Comparison of ENCODE assay signal across 8 mouse cellular contexts in the genomic region with DNA sequence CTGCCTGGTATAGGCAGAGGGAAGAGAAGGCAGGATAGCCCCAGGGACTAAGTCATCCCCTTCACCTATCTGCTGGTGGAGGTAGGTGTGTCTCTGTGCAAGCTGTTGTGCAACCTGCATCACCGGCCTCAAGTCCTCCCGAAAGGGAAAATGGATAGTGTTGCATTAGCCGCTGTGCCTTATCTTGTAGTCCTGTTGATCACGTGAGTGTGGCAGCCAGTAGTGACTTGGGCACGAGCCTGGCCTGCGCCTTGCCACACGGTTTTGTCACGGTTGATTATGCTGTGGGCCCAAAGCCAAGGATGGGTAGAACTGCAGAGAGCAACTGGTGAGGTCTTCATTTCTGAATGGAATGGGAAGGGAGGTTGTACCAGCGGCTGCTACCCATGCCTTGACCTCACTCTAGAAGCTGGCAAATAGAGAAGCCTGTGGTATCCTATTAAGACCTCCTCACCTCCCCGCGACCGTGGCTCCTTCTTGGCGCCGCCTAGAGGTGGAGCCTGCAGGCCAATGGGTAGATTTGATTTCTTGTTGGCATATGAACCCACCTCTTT. TPM values are rescaled to one million over a fixed set of nuclear protein-coding genes. Genes with fewer than 3 reads are reported as not detected.
DNase-seq lines count a peak whose midpoint lies in the region; ATAC-seq and TF ChIP-seq lines count a peak whose summit lies in the region.

No protein-coding gene starts in this region.

- no peak for TF ChIP-seq EP300 in liver, embryonic 14.5 days (IDR thresholded peaks at IDR 0.05; ENCODE audit: low read depth)

- peak overlapping the region; percentile 79 for H3K4me3 ChIP-seq in intestine, embryonic 14.5 days (ENCODE audit: low read depth, low read length)
- H3K4me3 ChIP-seq in liver, embryonic 14.5 days (ENCODE audit: insufficient read depth in 1 of 2, low read depth in 2 of 2, low read length in 2 of 2): peak overlapping the region; percentile 64 to 92
- H3K4me3 ChIP-seq in neural tube, embryonic 12.5 days: peak overlapping the region; percentile 92; the same call in 1 of the 2 replicates

- H3K27me3 ChIP-seq in intestine, embryonic 14.5 days (replicated peaks; ENCODE audit: control insufficient read depth, insufficient read depth, low read length): no peaks in the 10 kb centered on the region
- no peaks in the 10 kb centered on the region for H3K27me3 ChIP-seq in liver, embryonic 14.5 days (ENCODE audit: control insufficient read depth, insufficient read depth, low read length)
- no peaks in the 10 kb centered on the region for H3K27me3 ChIP-seq in neural tube, embryonic 12.5 days (replicated peaks)

- peak; percentile 86 for TF ChIP-seq CTCF in liver, embryonic 14.5 days (IDR thresholded peaks at IDR 0.05; ENCODE audit: low read depth)

- peak; percentile 89 for ATAC-seq in erythroid progenitor cell, adult 5-6 weeks (replicated peaks; ENCODE audit: low FRiP score, poor library complexity, severe bottlenecking)
- peak; percentile 17; the same call in 1 of the 2 replicates for ATAC-seq in intestine, embryonic 14.5 days (replicated peaks; ENCODE audit: low FRiP score, low TSS enrichment, low read depth)
- ATAC-seq in liver, embryonic 14.5 days (ENCODE audit: insufficient read depth): peak; percentile 83
- peak; percentile 41; the same call in 1 of the 2 replicates for ATAC-seq in neural tube, embryonic 12.5 days (ENCODE audit: low FRiP score, low read depth)

- H3K27ac ChIP-seq in intestine, embryonic 14.5 days (ENCODE audit: low read depth): no peak overlapping the region
- peak overlapping the region; percentile 61 for H3K27ac ChIP-seq in liver, embryonic 14.5 days
- H3K27ac ChIP-seq in neural tube, embryonic 12.5 days: no peak overlapping the region

- 28% methylated on average over 14 of the region's 14 CpGs for WGBS in intestine, embryonic 14.5 days
- 5% methylated on average over 14 of the region's 14 CpGs for WGBS in liver, embryonic 14.5 days (ENCODE audit: insufficient replicate concordance)
- 23% methylated on average over 14 of the region's 14 CpGs for WGBS in neural tube, embryonic 12.5 days

- no peaks in the 10 kb centered on the region for H3K9me3 ChIP-seq in intestine, embryonic 14.5 days (ENCODE audit: control insufficient read depth, low read length)
- no peaks in the 10 kb centered on the region for H3K9me3 ChIP-seq in liver, embryonic 14.5 days (ENCODE audit: control insufficient read depth, low read length)
- H3K9me3 ChIP-seq in neural tube, embryonic 12.5 days: no peaks in the 10 kb centered on the region

- no peak overlapping the region; the same call in 1 of the 2 replicates for H3K9ac ChIP-seq in intestine, embryonic 14.5 days (ENCODE audit: low read length)
- peak overlapping the region; percentile 93 for H3K9ac ChIP-seq in liver, embryonic 14.5 days (replicated peaks)
- peak overlapping the region; percentile 93; the same call in 1 of the 2 replicates for H3K9ac ChIP-seq in neural tube, embryonic 12.5 days

- DNase-seq in layer of hippocampus, postnatal 10 days (ENCODE audit: low spot score in 2 of 2): peak; percentile 58
- no peak for DNase-seq in layer of hippocampus, adult 9-10 months (ENCODE audit: low spot score)
- DNase-seq in adrenal gland, postnatal 36 days: peak; percentile 58 to 66
- DNase-seq in intestine, embryonic 14.5 days (ENCODE audit: low spot score): no peak
- DNase-seq in liver, embryonic 14.5 days (ENCODE audit: low read depth in 3 of 3, low spot score in 3 of 3): peak; percentile 70 to 76 (median 71)
- DNase-seq in thymus, postnatal 25 days: peak; percentile 78

- H3K4me2 ChIP-seq in intestine, embryonic 14.5 days (ENCODE audit: low read length): peak overlapping the region; percentile 81
- peak overlapping the region; percentile 89 for H3K4me2 ChIP-seq in liver, embryonic 14.5 days (ENCODE audit: low read depth)
- peak overlapping the region; percentile 92 for H3K4me2 ChIP-seq in neural tube, embryonic 12.5 days (replicated peaks)

- no peaks in the 10 kb centered on the region for H3K36me3 ChIP-seq in intestine, embryonic 14.5 days (ENCODE audit: control insufficient read depth, insufficient read depth, low read length)
- H3K36me3 ChIP-seq in liver, embryonic 14.5 days (replicated peaks; ENCODE audit: control insufficient read depth, insufficient read depth, low read depth): no peaks in the 10 kb centered on the region
- H3K36me3 ChIP-seq in neural tube, embryonic 12.5 days: no peaks in the 10 kb centered on the region

- H3K4me1 ChIP-seq in intestine, embryonic 14.5 days (replicated peaks; ENCODE audit: control insufficient read depth, insufficient read depth, low read length): peaks cover 24% of the 10 kb centered on the region
- peaks cover 9 to 17% of the 10 kb centered on the region in 2 experiments for H3K4me1 ChIP-seq in liver, embryonic 14.5 days (replicated peaks; ENCODE audit: control insufficient read depth in 2 of 2, insufficient read depth in 2 of 2, low read length in 1 of 2)
- H3K4me1 ChIP-seq in neural tube, embryonic 12.5 days: peaks cover 22% of the 10 kb centered on the region

RNA-seq across cellular contexts. Expression of gene Tnk2, which starts 1.8 kb away (rescaled TPM):
- 100 to 1,000 TPM; 114 to 128 TPM for total RNA-seq in layer of hippocampus, postnatal 10 days (2021)
- total RNA-seq in adrenal gland, postnatal 36 days (2021): 10 to 100 TPM; 31.1 to 36.4 TPM
- total RNA-seq in erythroid progenitor cell, adult 5-6 weeks (2015; ENCODE audit: low replicate concordance): 124 and 134 TPM in 2 replicates
- 62.9 and 115 TPM in 2 replicates for total RNA-seq in erythroid progenitor cell, adult 5-6 weeks (2017; ENCODE audit: low replicate concordance)
- 11.1 and 13.0 TPM in 2 replicates for polyA plus RNA-seq in intestine, embryonic 14.5 days (2014; fragmentation: Nextera tagmentation; extraction: Ambion mirVana)
- polyA plus RNA-seq in liver, embryonic 14.5 days (2012; rRNA removed): 15.3 and 19.4 TPM in 2 replicates
- polyA plus RNA-seq in liver, embryonic 14.5 days (2014; fragmentation: Nextera tagmentation; extraction: Ambion mirVana): 3.8 and 4.6 TPM in 2 replicates
- polyA plus RNA-seq in neural tube, embryonic 12.5 days (2016; fragmentation: Nextera tagmentation; extraction: Ambion mirVana): 12.5 and 12.9 TPM in 2 replicates

RNA-seq across cellular contexts. Expression of gene Tfrc, which starts 36.7 kb away (rescaled TPM):
- 100 to 1,000 TPM in 1 of 2 experiments, 10 to 100 TPM in 1; 97.9 to 112 TPM for total RNA-seq in layer of hippocampus, postnatal 10 days (2021)
- total RNA-seq in adrenal gland, postnatal 36 days (2021): 10 to 100 TPM; 21.2 to 75.7 TPM
- total RNA-seq in erythroid progenitor cell, adult 5-6 weeks (2015; ENCODE audit: low replicate concordance): 2,179 and 2,513 TPM in 2 replicates
- total RNA-seq in erythroid progenitor cell, adult 5-6 weeks (2017; ENCODE audit: low replicate concordance): 2,141 and 2,792 TPM in 2 replicates
- 140 and 162 TPM in 2 replicates for polyA plus RNA-seq in intestine, embryonic 14.5 days (2014; fragmentation: Nextera tagmentation; extraction: Ambion mirVana)
- polyA plus RNA-seq in liver, embryonic 14.5 days (2012; rRNA removed): 157 and 235 TPM in 2 replicates
- polyA plus RNA-seq in liver, embryonic 14.5 days (2014; fragmentation: Nextera tagmentation; extraction: Ambion mirVana): 388 and 433 TPM in 2 replicates
- polyA plus RNA-seq in neural tube, embryonic 12.5 days (2016; fragmentation: Nextera tagmentation; extraction: Ambion mirVana): 48.6 and 48.8 TPM in 2 replicates

Comparison
In these comparisons a context has a peak if more than half of its experiments do, and no peak if none do; other contexts are left out.
1. DNase-seq: peak in layer of hippocampus, postnatal 10 days (2 of 2), adrenal gland, postnatal 36 days (2 of 2), liver, embryonic 14.5 days (3 of 3) and thymus, postnatal 25 days (single experiment); none in layer of hippocampus, adult 9-10 months (single experiment) and intestine, embryonic 14.5 days (single experiment).
2. ATAC-seq: peak in every context shown above with its lines; median percentile 89 in erythroid progenitor cell, adult 5-6 weeks; 83 in liver, embryonic 14.5 days; 41 in neural tube, embryonic 12.5 days; 17 in intestine, embryonic 14.5 days.
3. RNA of gene Tfrc, which starts 36.7 kb away (total RNA-seq): 2,141 to 2,792 TPM in erythroid progenitor cell, adult 5-6 weeks; 97.9 to 112 TPM in layer of hippocampus, postnatal 10 days and 21.2 to 75.7 TPM in adrenal gland, postnatal 36 days; every median in the first group is over 10 times any median in the second.
4. Peak in every context shown above with its lines, with median percentiles within 50 percentile points of each other: H3K4me2 ChIP-seq and H3K4me3 ChIP-seq.